Mouse (Mus musculus) testis, adult 2 months (tissue): ENCODE results near the gene Krtap3-1.

Source experiments
- CTCF ChIP-seq: fragments of 200-500 bp; IDR thresholded peaks from 2 replicates; pipeline ENCODE4 v1.5.1; 2012; ENCODE audit warnings: low read depth, mild to moderate bottlenecking, inconsistent platforms, low read length, moderate library complexity; ENCODE audit not compliant: control insufficient read depth, insufficient read depth, insufficient replicate concordance
- POLR2A ChIP-seq: fragments of 200-500 bp; IDR thresholded peaks from 2 replicates; pipeline ENCODE4 v1.6.1; 2012; ENCODE audit warnings: low read depth, mild to moderate bottlenecking, inconsistent platforms, low read length, moderate library complexity; ENCODE audit not compliant: control insufficient read depth

DNA sequence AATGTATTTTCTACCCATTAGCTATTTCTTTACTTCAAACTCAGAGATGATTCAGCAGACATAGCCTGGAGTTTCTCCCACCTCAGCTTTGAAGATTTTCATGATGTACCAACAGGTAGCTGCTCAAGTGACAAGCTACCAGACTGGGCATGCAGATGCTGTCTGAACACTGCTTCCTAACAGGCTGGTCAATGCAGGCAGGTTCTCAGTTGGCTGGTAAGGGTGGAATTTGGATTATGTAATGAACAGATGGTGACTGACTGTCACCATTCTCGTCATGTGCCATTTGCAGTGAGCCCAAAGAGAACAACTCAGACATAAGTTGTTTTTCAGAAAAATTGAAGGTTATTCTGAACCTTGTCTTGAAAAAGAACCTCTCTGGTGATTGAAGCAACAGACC, 42.7 kb upstream of the Krtap3-1 start:
- TF ChIP-seq CTCF (no peak), POLR2A (no peak)
